Mouse (Mus musculus) spleen, adult 2 months (tissue): ENCODE results near the gene Col5a2.

Experiments used
- CTCF ChIP-seq: fragments of 200-500 bp; IDR thresholded peaks from 2 replicates; pipeline ENCODE4 v1.5.1; 2011; ENCODE audit warnings: mild to moderate bottlenecking, inconsistent platforms; ENCODE audit not compliant: insufficient read depth, insufficient read length, insufficient replicate concordance; ENCODE audit errors: extremely low read depth
- POLR2A ChIP-seq: fragments of 200-500 bp; IDR thresholded peaks from 2 replicates; pipeline ENCODE4 v1.6.1; 2011; ENCODE audit warnings: low read depth, low read length, inconsistent platforms

DNA sequence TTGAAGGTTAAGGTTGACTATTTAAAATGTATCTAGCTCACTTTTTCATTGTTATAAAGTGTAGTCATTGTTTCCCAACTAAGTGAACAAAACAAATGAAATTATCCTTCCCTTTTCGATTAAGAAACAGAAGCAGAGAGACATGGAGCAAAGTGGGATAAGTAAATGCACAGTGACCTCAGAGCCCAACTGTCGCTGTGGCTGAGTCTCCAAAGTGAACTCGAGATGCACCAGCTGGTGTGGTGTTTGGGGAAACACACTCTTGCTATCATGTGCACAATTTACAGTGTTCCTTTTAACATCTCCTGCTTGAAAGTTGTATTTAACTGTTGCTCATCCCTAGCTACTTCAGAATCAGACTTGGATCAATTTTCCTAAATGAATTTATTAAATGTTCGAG, 47.4 kb upstream of the Col5a2 start:
- no peak for TF ChIP-seq CTCF
- TF ChIP-seq POLR2A, result no peak
